Mouse (Mus musculus): Measurements from ENCODE around the gene Pla2g4d.

- TF ChIP-seq CTCF (IDR thresholded peaks at IDR 0.05; ENCODE audit: borderline replicate concordance, insufficient read depth, low read length) (no peak), POLR2A (IDR thresholded peaks at IDR 0.05; ENCODE audit: low read depth, low read length) (no peak)
Measured at GRCm38 (mm10) chr2:120237784-120238183, 51.2 kb downstream of the Pla2g4d start.
